Mouse (Mus musculus) activated CD4-positive, CD25-positive, alpha-beta regulatory T cell, adult 4 months (primary cell): ENCODE results near the gene Smyd3. TPM values are rescaled to one million over a fixed set of nuclear protein-coding genes. Genes with fewer than 3 reads are reported as not detected.
A peak's percentile ranks its signal among the peaks of the same experiment; 100 is the strongest.
"Not testable (repeated sequence)": the region's sequence is repeated elsewhere in the genome, so short reads cannot be mapped to it uniquely, and the experiment has no call there.

Experiments used
- ATAC-seq: one replicate; pipeline ENCODE4 v1.8.0; 2017
- polyA plus RNA-seq, 2 experiments: library from polyadenylated mRNA; unstranded; fragments of 100-300 nt; shearing (Covaris generic); gene quantifications; one replicate each; pipeline ENCODE4 v1.2.1; 2017

Gene Smyd3
- polyA plus RNA-seq, 2 experiments from 2014 or later, result 24.6 to 32.6 TPM

DNA sequence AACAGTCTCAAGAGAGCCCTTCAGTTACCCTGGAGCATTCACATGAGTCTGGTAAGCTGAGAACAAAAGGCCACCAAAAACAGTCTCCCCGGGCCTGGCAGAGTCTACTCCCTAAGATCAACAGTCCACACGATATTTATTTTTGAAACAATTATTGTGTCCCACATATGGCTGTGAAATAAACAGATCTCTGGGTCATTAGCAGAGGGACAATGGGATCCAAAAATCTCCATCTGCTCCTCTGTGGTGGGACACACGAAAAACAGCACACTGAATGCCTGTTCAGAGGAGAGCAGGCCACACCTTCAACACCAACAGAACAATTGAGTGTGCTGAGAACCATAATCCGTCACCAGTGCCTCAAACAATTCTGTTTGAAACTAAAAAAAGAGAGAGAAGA is 300.8 kb downstream of the Smyd3 start:
- no peak for ATAC-seq

DNA sequence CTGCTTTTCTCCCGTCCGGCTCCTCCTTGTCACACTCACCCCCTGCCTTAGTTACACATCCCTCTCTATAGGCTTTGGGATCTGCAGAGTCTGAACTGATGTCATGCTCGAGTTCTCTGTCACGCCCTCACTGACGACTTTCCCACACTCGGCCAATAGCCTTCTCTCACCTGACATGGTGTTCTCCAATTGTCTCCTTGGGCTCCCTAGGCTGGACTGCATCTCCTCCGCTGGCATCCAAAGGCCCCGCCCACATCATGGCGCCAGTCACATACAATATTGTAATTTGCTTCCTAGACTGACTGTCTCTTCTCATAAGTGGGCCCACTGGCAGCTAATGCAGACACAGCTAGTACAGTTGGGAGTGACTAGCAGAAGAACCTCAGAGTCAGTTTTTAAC is 304.5 kb downstream of the Smyd3 start:
- no peak for ATAC-seq

DNA sequence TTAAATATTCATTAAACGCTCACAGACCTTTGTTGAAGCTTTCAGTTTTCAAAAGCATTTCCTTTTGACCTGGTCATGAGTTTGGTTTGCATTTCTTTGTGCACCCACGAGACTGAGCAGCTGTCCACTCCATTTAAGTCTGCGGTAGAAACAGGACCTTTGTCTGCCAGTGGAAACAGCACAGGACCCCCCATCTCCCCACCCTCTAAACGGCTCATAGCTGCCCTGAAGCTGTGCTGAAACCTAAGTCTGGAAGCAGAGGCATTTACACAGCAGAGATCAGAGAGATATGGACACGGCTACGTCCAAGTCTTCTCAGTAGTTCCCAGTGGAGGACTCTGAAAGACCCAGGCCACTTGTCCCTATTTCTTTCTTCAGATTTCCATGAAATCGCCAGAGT is 305.5 kb downstream of the Smyd3 start:
- ATAC-seq, result no peak

DNA sequence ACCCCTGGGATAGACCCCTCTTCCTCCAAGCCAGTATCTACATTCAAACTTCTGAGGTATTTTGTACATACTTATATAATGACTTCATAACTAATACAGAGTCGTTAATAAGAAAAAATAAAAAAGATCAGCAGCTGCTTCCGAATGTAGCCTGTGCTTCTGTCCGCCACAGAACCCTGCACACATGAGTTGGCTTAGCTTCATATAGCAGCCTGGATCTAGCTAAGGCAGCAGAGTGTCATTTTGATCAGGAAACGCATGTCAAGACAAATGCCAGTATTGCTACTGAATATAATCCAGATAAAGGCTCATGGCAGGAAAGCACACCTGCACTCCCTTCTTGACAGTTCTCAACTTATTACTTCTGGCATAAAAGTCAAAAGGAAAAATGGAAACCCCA is 306.5 kb downstream of the Smyd3 start:
- ATAC-seq, result no peak

DNA sequence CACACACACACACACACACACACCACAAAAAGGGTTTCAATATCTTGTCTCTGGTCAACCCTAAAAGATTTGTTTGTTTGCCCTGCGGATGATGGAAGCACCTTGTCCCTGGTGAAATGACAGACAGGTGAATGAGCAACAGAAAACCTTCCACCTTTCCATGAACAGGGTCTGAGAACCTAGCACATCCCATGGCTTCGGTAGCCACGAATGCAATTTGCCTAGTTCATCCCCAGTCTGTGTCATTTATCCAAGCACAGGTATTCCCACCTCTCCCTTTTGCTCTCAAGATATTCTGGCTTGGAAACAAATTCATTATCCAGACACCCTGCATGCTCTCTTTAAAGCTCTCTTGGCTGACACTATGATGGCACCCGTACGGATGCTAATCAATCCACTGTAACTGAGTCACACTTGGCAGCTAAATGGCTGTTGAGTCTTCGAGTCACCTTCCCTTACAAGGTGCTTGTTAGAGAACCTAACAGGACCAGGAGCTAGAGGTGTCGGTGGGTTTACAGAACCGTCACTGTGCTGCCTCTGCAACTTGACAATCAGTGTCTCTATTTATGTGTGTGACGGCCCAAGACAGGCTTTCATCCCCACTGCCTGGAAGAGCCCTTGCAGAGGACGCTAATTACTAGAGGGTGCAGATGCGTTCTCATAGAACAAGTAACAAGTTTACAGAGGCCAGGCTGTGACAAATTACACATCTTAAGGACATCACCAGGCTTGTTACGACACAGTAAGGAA is 309.8 kb downstream of the Smyd3 start:
- no peak for ATAC-seq

- no peak for ATAC-seq
Measured at GRCm38 (mm10) chr1:179207180-179207741, 310.6 kb downstream of the Smyd3 start.

- ATAC-seq, result no peak
Measured at GRCm38 (mm10) chr1:179198517-179199200, 319.2 kb downstream of the Smyd3 start.

GRCm38 (mm10) chr1:179197821-179198516 is 319.9 kb downstream of the Smyd3 start:
- ATAC-seq, result no peak

DNA sequence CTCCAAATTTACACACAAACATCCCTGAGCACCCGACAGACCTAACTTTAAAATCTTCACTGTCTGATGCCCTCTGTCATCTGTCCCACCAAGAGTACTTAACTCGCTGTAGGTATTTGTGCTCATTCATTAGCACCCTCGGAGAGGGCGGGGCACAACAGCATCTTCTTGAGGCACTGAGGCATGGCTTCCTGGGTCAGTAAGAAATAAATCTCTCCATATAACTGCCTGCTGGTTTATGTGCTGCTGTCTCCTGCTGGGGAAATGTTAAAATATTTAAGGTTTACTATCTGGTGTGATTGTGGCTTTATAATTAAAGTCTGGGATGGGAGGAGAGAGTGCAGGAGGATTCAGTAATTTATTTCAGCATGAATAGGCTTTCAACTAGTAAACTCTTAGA is 320.7 kb downstream of the Smyd3 start:
- ATAC-seq, result no peak

DNA sequence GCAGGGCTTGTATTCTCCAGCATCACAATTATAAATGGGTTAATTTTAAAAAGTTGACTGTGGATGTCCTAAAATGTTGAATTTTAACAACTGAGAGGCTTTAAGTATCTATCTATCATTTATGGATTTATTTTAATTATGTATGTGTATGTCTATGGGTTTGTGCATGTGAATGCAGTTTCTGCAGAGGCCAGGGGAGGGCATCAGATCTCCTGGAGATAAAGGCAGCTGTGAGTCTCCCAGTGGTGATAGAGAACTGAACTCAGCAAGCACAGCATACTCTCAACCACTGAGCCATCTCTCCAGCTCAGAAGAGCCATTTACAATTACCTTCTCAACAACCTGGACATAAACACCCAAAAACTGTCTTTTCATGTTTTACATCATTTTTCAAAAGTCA is 321.4 kb downstream of the Smyd3 start:
- no peak for ATAC-seq

GRCm38 (mm10) chr1:179192781-179193180 is 325.1 kb downstream of the Smyd3 start:
- ATAC-seq, result no peak

- no peak for ATAC-seq
Measured at GRCm38 (mm10) chr1:179190837-179191236, 327.0 kb downstream of the Smyd3 start.

GRCm38 (mm10) chr1:179187171-179187570 is 330.7 kb downstream of the Smyd3 start:
- ATAC-seq, result no peak

GRCm38 (mm10) chr1:179184631-179185030 is 333.2 kb downstream of the Smyd3 start:
- ATAC-seq, result no peak

- ATAC-seq, result peak; percentile 66
Measured at GRCm38 (mm10) chr1:179183499-179183898, 334.3 kb downstream of the Smyd3 start.

GRCm38 (mm10) chr1:179180546-179180945 is 337.3 kb downstream of the Smyd3 start:
- no peak for ATAC-seq

DNA sequence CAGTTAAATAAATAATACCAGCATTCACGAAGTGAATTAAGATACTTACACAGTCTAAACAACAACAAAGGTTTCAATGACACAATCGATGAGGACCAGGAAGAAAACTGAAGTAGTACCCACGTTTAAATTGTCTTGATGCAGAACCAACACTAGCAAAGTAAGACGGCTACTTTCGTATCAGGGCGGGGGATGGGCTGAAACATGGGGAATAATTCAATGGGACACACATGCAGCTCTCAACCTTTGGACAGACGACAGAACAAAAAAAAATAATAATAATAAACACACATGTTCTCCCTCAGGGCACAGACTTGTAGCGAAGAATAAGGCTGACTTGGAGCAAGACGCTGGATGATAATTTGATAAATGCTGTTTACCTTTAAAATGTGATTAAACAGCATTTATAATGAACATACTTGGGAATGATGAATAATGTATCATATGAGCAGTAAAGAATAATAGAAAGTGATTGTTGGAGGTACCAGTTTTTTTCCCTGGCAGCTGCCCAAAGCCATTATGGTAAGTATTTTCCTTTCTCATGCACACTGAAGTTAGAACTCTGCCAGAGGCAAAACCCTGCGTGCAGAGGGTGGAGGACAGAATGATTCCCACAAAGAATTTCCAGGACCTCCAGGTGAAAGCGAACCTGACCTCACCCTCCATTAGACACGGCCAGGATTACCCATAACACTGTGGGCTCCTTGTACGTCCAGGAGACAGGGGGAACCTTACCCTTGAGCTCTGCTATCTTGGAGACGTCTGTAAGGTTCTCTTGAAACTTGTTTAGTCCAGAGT is 340.8 kb downstream of the Smyd3 start:
- no peak for ATAC-seq

- no peak for ATAC-seq
Measured at GRCm38 (mm10) chr1:179174241-179174640, 343.6 kb downstream of the Smyd3 start.

DNA sequence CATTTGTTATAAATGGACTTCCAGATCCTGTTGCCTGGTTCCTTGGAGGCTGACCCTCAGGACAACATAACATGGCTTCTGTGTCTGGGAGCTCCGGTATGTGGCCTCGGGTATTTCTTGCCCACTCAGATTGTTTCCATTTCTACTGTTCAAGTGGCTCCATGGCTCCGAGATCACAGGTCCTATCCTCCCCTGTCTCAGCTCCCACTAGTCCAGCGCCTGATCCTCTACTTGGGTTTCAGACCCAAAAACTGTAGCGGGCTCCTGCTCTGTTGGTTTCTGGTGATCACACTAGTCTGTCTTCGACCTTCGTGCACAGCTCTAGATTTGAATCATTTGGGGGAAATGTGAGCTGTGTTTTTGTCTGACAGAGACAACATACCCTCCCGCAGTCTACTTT is 347.3 kb downstream of the Smyd3 start:
- no peak for ATAC-seq

DNA sequence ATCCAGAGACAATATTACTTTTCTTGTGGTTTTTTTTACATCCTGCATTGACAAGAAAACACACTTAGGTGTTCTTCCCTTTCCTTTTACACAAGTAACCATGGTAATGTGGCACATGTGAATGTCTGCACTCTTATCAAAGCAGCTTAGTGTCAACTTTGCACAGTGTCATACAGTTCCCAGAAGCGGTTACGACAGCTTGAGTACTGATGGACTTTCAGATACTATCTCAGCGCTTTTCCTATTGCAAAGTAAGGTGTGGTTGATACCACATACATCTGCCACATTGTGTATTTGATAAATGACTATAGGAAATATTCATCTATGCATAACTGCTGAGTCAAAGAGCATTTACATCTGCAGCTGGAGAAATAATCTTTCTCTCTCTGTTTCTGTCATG is 348.1 kb downstream of the Smyd3 start:
- ATAC-seq, result peak; percentile 79

DNA sequence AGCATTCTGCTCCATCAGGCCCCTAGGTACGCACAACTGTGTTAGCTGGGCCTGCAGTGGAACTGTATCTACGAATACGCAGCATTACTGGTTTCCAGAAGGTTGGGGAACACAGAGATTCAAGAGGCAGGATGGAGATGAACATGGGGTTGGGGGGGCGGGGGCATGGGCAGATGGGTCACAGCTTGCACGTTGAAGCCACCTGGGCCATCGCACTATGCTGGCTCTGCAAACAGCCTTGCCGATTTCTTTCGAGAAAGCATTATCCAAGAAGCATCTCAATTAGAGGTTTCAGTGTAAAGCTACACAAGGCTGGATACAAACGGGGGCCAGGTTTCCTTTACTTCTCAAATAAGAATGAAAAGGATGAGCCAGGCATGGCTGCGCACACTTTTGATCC is 348.7 kb downstream of the Smyd3 start:
- no peak for ATAC-seq

- ATAC-seq, result not testable (repeated sequence)
Measured at GRCm38 (mm10) chr1:179164219-179164618, 353.6 kb downstream of the Smyd3 start.

- not testable (repeated sequence) for ATAC-seq
Measured at GRCm38 (mm10) chr1:179162752-179163151, 355.1 kb downstream of the Smyd3 start.
